Mouse (Mus musculus): ENCODE results near the gene Cebpz. TPM values are rescaled to one million over a fixed set of nuclear protein-coding genes. Genes with fewer than 3 reads are reported as not detected.

Gene Cebpz
- 52.3 and 60.0 TPM in 2 replicates for polyA plus RNA-seq (2014; fragmentation: Nextera tagmentation; extraction: Ambion mirVana)

GRCm38 (mm10) chr17:78936466-78937228, at the start of gene Cebpz, which contains the start of gene Ndufaf7:
Gene Cebpz, minus strand, starts transcription at chr17:78937066.
Gene Ndufaf7, plus strand, starts transcription at chr17:78937136.
- H3K4me1 ChIP-seq (ENCODE audit: control insufficient read depth, insufficient read depth, low read length) = peaks cover 10% of the 10 kb centered on the region
- ATAC-seq = peak; percentile 100
- no peaks in the 10 kb centered on the region for H3K27me3 ChIP-seq (replicated peaks; ENCODE audit: control insufficient read depth, insufficient read depth, low read length)
- H3K4me3 ChIP-seq (ENCODE audit: low read depth, low read length) = peak within 1 kb of the TSS; percentile 60
- peak within 1 kb of the TSS; percentile 71 for H3K4me2 ChIP-seq (ENCODE audit: low read length)
- no peaks in the 10 kb centered on the region for H3K9me3 ChIP-seq (replicated peaks; ENCODE audit: control insufficient read depth, low read length)
- under 1% methylated on average over 45 of the region's 45 CpGs for WGBS
- peaks cover 45% of the 10 kb centered on the region for H3K36me3 ChIP-seq (ENCODE audit: control insufficient read depth, insufficient read depth, low read length)
- H3K9ac ChIP-seq (ENCODE audit: low read length) = peak within 1 kb of the TSS; percentile 73
- H3K27ac ChIP-seq (ENCODE audit: low read depth, low read length) = peak within 1 kb of the TSS; percentile 27; the same call in 1 of the 2 replicates
- peak; percentile 99 for DNase-seq (ENCODE audit: low spot score)

GRCm38 (mm10) chr17:78983736-78984135, 46.9 kb upstream of the Cebpz start:
- WGBS = 90% methylated on average over 3 of the region's 3 CpGs
- no peak overlapping the region for H3K4me2 ChIP-seq (ENCODE audit: low read length)
- no peaks in the 10 kb centered on the region for H3K4me1 ChIP-seq (ENCODE audit: control insufficient read depth, insufficient read depth, low read length)
- no peaks in the 10 kb centered on the region for H3K9me3 ChIP-seq (replicated peaks; ENCODE audit: control insufficient read depth, low read length)
- no peak overlapping the region for H3K27ac ChIP-seq (ENCODE audit: low read depth, low read length)
- no peaks in the 10 kb centered on the region for H3K27me3 ChIP-seq (replicated peaks; ENCODE audit: control insufficient read depth, insufficient read depth, low read length)
- no peak overlapping the region for H3K4me3 ChIP-seq (ENCODE audit: low read depth, low read length)
- no peak for DNase-seq (ENCODE audit: low spot score)
- no peak overlapping the region for H3K9ac ChIP-seq (ENCODE audit: low read length)
- ATAC-seq = no peak
- peaks cover 23% of the 10 kb centered on the region; the same call in 1 of the 2 replicates for H3K36me3 ChIP-seq (ENCODE audit: control insufficient read depth, insufficient read depth, low read length)

DNA sequence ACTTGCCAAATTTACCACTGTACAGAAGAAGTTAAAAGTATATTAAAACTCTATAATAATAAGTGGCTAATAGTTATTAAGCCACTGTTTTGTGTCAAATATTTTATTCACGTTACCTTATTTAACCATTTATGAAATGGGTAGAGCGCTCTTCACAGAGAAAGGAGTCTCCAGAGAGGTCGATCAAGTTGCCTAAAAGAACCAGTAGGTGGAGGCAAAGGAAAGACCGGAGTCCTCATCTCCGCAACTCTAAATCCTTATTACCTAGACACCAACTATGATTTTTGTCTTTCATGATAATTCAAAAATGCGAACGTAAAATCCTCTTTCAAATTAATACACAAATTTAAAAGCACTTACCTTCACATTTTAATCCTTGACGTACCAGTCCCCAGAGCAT, 46.3 kb upstream of the Cebpz start:
- H3K27me3 ChIP-seq (replicated peaks; ENCODE audit: control insufficient read depth, insufficient read depth, low read length) = no peaks in the 10 kb centered on the region
- no peaks in the 10 kb centered on the region for H3K9me3 ChIP-seq (replicated peaks; ENCODE audit: control insufficient read depth, low read length)
- H3K4me1 ChIP-seq (ENCODE audit: control insufficient read depth, insufficient read depth, low read length) = no peaks in the 10 kb centered on the region
- no peak overlapping the region for H3K27ac ChIP-seq (ENCODE audit: low read depth, low read length)
- ATAC-seq (no peak), DNase-seq (ENCODE audit: low spot score) (no peak)
- H3K4me2 ChIP-seq (ENCODE audit: low read length) = no peak overlapping the region
- WGBS = 92% methylated on average over 8 of the region's 8 CpGs
- H3K36me3 ChIP-seq (ENCODE audit: control insufficient read depth, insufficient read depth, low read length) = peaks cover 23% of the 10 kb centered on the region; the same call in 1 of the 2 replicates
- H3K9ac ChIP-seq (ENCODE audit: low read length) = no peak overlapping the region
- H3K4me3 ChIP-seq (ENCODE audit: low read depth, low read length) = no peak overlapping the region

DNA sequence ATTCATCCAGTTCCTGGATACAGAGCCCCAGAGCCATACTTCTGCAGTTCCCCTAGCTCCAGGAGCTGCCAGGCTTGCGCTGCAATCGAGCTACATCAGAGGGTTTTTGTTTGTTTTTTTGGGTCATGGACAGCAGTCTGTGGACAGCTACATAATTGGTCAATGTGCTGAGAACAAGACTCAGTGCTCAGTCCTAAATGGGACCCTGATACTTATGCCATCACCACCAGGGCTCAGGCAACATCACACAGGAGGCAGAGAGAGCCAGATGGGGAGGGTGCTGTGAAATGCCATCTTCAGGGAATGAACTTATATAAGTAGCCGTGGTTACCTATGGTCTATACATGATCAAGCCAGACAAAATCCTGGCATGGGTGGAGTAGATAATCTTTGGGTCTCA, 31.6 kb upstream of the Cebpz start:
- peaks cover 36% of the 10 kb centered on the region for H3K36me3 ChIP-seq (ENCODE audit: control insufficient read depth, insufficient read depth, low read length)
- H3K27ac ChIP-seq (ENCODE audit: low read depth, low read length) = no peak overlapping the region
- H3K4me2 ChIP-seq (ENCODE audit: low read length) = no peak overlapping the region
- no peaks in the 10 kb centered on the region for H3K9me3 ChIP-seq (replicated peaks; ENCODE audit: control insufficient read depth, low read length)
- ATAC-seq (no peak), DNase-seq (ENCODE audit: low spot score) (no peak)
- H3K4me1 ChIP-seq (ENCODE audit: control insufficient read depth, insufficient read depth, low read length) = no peaks in the 10 kb centered on the region
- no peak overlapping the region for H3K4me3 ChIP-seq (ENCODE audit: low read depth, low read length)
- no peaks in the 10 kb centered on the region for H3K27me3 ChIP-seq (replicated peaks; ENCODE audit: control insufficient read depth, insufficient read depth, low read length)
- H3K9ac ChIP-seq (ENCODE audit: low read length) = no peak overlapping the region
- 85% methylated on average over 3 of the region's 3 CpGs for WGBS

- Histone ChIP-seq H3K4me3 (ENCODE audit: low read depth, low read length) (no peak overlapping the region), H3K36me3 (ENCODE audit: control insufficient read depth, insufficient read depth, low read length) (peaks cover 46% of the 10 kb centered on the region), H3K9me3 (replicated peaks; ENCODE audit: control insufficient read depth, low read length) (no peaks in the 10 kb centered on the region), H3K27me3 (replicated peaks; ENCODE audit: control insufficient read depth, insufficient read depth, low read length) (no peaks in the 10 kb centered on the region), H3K9ac (ENCODE audit: low read length) (no peak overlapping the region), H3K4me2 (ENCODE audit: low read length) (no peak overlapping the region), H3K27ac (ENCODE audit: low read depth, low read length) (no peak overlapping the region), H3K4me1 (ENCODE audit: control insufficient read depth, insufficient read depth, low read length) (no peaks in the 10 kb centered on the region)
- DNase-seq (ENCODE audit: low spot score) = no peak
- WGBS = 93% methylated on average over 11 of the region's 11 CpGs
- ATAC-seq = no peak
These were observed 29.4 kb upstream of the Cebpz start for GRCm38 (mm10) chr17:78966092-78966883.

GRCm38 (mm10) chr17:78964387-78964786, 27.5 kb upstream of the Cebpz start:
- no peak overlapping the region for H3K27ac ChIP-seq (ENCODE audit: low read depth, low read length)
- ATAC-seq (no peak), DNase-seq (ENCODE audit: low spot score) (peak; percentile 60)
- H3K27me3 ChIP-seq (replicated peaks; ENCODE audit: control insufficient read depth, insufficient read depth, low read length) = no peaks in the 10 kb centered on the region
- H3K4me3 ChIP-seq (ENCODE audit: low read depth, low read length) = no peak overlapping the region
- WGBS = 83% methylated on average over 1 of the region's 1 CpGs
- no peaks in the 10 kb centered on the region for H3K4me1 ChIP-seq (ENCODE audit: control insufficient read depth, insufficient read depth, low read length)
- H3K4me2 ChIP-seq (ENCODE audit: low read length) = no peak overlapping the region
- H3K9me3 ChIP-seq (replicated peaks; ENCODE audit: control insufficient read depth, low read length) = no peaks in the 10 kb centered on the region
- peaks cover 52% of the 10 kb centered on the region for H3K36me3 ChIP-seq (ENCODE audit: control insufficient read depth, insufficient read depth, low read length)
- H3K9ac ChIP-seq (ENCODE audit: low read length) = no peak overlapping the region

- H3K9me3 ChIP-seq (replicated peaks; ENCODE audit: control insufficient read depth, low read length) = no peaks in the 10 kb centered on the region
These were observed 22.6 kb upstream of the Cebpz start for GRCm38 (mm10) chr17:78959473-78959872.

DNA sequence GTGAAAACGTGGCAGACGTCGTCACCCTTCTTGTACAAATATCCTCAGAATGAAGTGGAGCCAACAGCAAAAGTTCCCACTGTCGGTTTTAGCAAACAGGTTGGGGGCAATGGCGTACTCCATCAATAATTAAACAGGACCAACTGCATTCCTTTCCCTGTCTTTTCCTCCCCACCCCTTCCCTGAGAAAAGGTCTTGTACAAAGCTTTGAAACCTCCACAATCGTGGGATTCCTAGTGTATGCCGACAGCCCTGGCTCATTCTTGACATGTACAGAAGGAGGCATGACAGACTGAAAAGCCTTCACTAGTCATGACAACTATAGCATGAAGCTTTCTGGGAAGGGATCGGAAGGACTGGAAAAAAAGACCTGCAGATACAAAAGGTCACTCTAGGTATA, 16.4 kb upstream of the Cebpz start:
- Histone ChIP-seq H3K36me3 (ENCODE audit: control insufficient read depth, insufficient read depth, low read length) (peaks cover 75% of the 10 kb centered on the region), H3K9ac (ENCODE audit: low read length) (no peak overlapping the region), H3K27me3 (replicated peaks; ENCODE audit: control insufficient read depth, insufficient read depth, low read length) (no peaks in the 10 kb centered on the region), H3K27ac (ENCODE audit: low read depth, low read length) (no peak overlapping the region), H3K4me3 (ENCODE audit: low read depth, low read length) (no peak overlapping the region), H3K4me2 (ENCODE audit: low read length) (no peak overlapping the region), H3K4me1 (ENCODE audit: control insufficient read depth, insufficient read depth, low read length) (no peaks in the 10 kb centered on the region), H3K9me3 (replicated peaks; ENCODE audit: control insufficient read depth, low read length) (no peaks in the 10 kb centered on the region)
- DNase-seq (ENCODE audit: low spot score) (no peak), ATAC-seq (no peak)
- WGBS = 92% methylated on average over 8 of the region's 8 CpGs

More at GRCm38 (mm10) chr17:78959473-78959872, 22.6 kb upstream of the Cebpz start:
- DNase-seq (ENCODE audit: low spot score) (no peak), ATAC-seq (no peak)
- no peak overlapping the region for H3K9ac ChIP-seq (ENCODE audit: low read length)
- no peaks in the 10 kb centered on the region for H3K27me3 ChIP-seq (replicated peaks; ENCODE audit: control insufficient read depth, insufficient read depth, low read length)
- peaks cover 78% of the 10 kb centered on the region for H3K36me3 ChIP-seq (ENCODE audit: control insufficient read depth, insufficient read depth, low read length)
- H3K27ac ChIP-seq (ENCODE audit: low read depth, low read length) = no peak overlapping the region
- no peak overlapping the region for H3K4me3 ChIP-seq (ENCODE audit: low read depth, low read length)
- no peak overlapping the region for H3K4me2 ChIP-seq (ENCODE audit: low read length)
- WGBS = 83% methylated on average over 6 of the region's 6 CpGs
- H3K4me1 ChIP-seq (ENCODE audit: control insufficient read depth, insufficient read depth, low read length) = no peaks in the 10 kb centered on the region

DNA sequence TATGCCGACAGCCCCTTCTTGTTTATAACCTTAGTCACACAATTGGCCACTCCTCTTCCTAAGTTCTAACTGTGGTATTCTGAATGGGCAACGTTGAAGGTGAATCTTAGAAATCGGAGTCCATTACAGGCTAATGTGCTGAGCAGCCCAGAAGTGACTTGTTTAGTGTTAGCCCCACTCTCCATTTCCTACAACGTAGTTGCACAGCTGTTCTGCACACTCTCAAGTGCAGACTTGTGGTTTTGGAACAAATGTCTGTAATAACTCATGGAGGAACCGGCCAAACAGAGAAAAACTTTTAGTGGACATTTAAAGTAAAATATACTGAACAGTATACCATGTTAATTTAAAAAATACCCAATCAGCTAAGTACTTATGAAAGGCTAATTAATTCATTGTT, 15.2 kb upstream of the Cebpz start:
- Histone ChIP-seq H3K27ac (ENCODE audit: low read depth, low read length) (no peak overlapping the region), H3K9ac (ENCODE audit: low read length) (no peak overlapping the region), H3K4me2 (ENCODE audit: low read length) (no peak overlapping the region), H3K9me3 (replicated peaks; ENCODE audit: control insufficient read depth, low read length) (no peaks in the 10 kb centered on the region), H3K36me3 (ENCODE audit: control insufficient read depth, insufficient read depth, low read length) (peaks cover 77% of the 10 kb centered on the region), H3K4me1 (ENCODE audit: control insufficient read depth, insufficient read depth, low read length) (no peaks in the 10 kb centered on the region), H3K27me3 (replicated peaks; ENCODE audit: control insufficient read depth, insufficient read depth, low read length) (no peaks in the 10 kb centered on the region), H3K4me3 (ENCODE audit: low read depth, low read length) (no peak overlapping the region)
- no peak for DNase-seq (ENCODE audit: low spot score)
- ATAC-seq = no peak
- 92% methylated on average over 5 of the region's 5 CpGs for WGBS
